Mouse (Mus musculus): ENCODE results near the gene Ppia. TPM values are rescaled to one million over a fixed set of nuclear protein-coding genes. Genes with fewer than 3 reads are reported as not detected.
A peak's percentile ranks its signal among the peaks of the same experiment; 100 is the strongest.

Gene Ppia
- polyA plus RNA-seq, 1 experiment from 2014 or later, result 5,401 TPM

- Histone ChIP-seq H3K4me2 (no peak overlapping the region), H3K9me3 (ENCODE audit: control insufficient read depth, low read length) (no peaks in the 10 kb centered on the region), H3K4me3 (ENCODE audit: low read depth, low read length) (no peak overlapping the region), H3K36me3 (ENCODE audit: control insufficient read depth, insufficient read depth, low read length) (peaks cover 10% of the 10 kb centered on the region; the same call in 1 of the 2 replicates), H3K4me1 (replicated peaks; ENCODE audit: control insufficient read depth, insufficient read depth, low read length) (no peaks in the 10 kb centered on the region), H3K27me3 (replicated peaks; ENCODE audit: control insufficient read depth, insufficient read depth, low read length) (no peaks in the 10 kb centered on the region), H3K27ac (ENCODE audit: low read depth, low read length) (no peak overlapping the region), H3K9ac (ENCODE audit: low read depth, low read length) (no peak overlapping the region)
- WGBS, result 83% methylated on average over 6 of the region's 6 CpGs
- ATAC-seq (replicated peaks; ENCODE audit: low FRiP score) (no peak), DNase-seq (ENCODE audit: low spot score) (no peak)
Measured at GRCm38 (mm10) chr11:6463159-6463837, 48.1 kb downstream of the Ppia start.

DNA sequence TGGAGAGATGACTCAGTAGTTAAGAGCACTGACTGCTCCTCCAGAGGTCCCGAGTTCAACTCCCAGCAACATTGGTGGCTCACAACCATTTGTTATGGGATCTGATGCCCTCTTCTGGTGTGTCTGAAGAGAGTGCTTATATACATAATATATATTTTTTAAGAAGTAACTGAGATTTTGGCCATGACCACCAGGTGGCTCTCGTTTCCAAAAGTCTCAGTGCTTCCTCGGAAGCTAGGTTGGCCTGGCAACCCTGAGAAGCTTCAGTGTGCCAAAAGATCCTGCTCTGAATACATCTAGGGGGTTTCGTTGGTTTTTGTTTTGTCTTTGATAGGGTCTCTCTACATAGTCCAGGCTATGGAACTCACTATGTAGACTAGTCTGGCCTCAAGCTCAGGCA lies 49.9 kb downstream of the Ppia start:
- no peak overlapping the region for H3K27ac ChIP-seq (ENCODE audit: low read depth, low read length)
- H3K27me3 ChIP-seq (replicated peaks; ENCODE audit: control insufficient read depth, insufficient read depth, low read length), result no peaks in the 10 kb centered on the region
- peaks cover 3% of the 10 kb centered on the region for H3K4me1 ChIP-seq (replicated peaks; ENCODE audit: control insufficient read depth, insufficient read depth, low read length)
- WGBS, result 28% methylated on average over 4 of the region's 4 CpGs
- H3K36me3 ChIP-seq (ENCODE audit: control insufficient read depth, insufficient read depth, low read length), result peaks cover 10% of the 10 kb centered on the region; the same call in 1 of the 2 replicates
- no peak overlapping the region for H3K9ac ChIP-seq (ENCODE audit: low read depth, low read length)
- ATAC-seq (replicated peaks; ENCODE audit: low FRiP score) (peak; percentile 45), DNase-seq (ENCODE audit: low spot score) (no peak)
- no peaks in the 10 kb centered on the region for H3K9me3 ChIP-seq (ENCODE audit: control insufficient read depth, low read length)
- H3K4me3 ChIP-seq (ENCODE audit: low read depth, low read length), result no peak overlapping the region
- no peak overlapping the region for H3K4me2 ChIP-seq

DNA sequence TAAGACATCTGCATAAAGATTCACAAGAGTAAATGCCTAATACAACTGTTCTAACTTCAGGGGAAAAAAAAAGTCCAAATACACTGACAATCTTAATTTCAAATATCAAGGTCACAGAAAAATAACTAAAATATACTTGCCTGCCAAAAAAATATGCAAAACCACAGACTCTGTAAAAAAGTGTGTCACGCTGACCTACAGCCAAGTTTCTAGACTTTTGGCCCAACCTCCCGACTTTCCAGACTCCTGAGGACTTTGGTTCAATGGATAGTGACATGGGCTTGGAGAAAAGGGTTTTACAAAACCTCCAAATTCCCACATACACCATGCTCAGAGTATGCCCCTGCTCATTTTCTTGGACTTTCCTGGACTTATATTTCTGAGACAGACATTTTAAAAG lies 53.3 kb downstream of the Ppia start:
- Histone ChIP-seq H3K27ac (ENCODE audit: low read depth, low read length) (no peak overlapping the region), H3K27me3 (replicated peaks; ENCODE audit: control insufficient read depth, insufficient read depth, low read length) (no peaks in the 10 kb centered on the region), H3K9me3 (ENCODE audit: control insufficient read depth, low read length) (no peaks in the 10 kb centered on the region), H3K36me3 (ENCODE audit: control insufficient read depth, insufficient read depth, low read length) (peaks cover 16% of the 10 kb centered on the region; the same call in 1 of the 2 replicates), H3K4me2 (no peak overlapping the region), H3K4me1 (replicated peaks; ENCODE audit: control insufficient read depth, insufficient read depth, low read length) (peaks cover 26% of the 10 kb centered on the region), H3K4me3 (ENCODE audit: low read depth, low read length) (no peak overlapping the region), H3K9ac (ENCODE audit: low read depth, low read length) (no peak overlapping the region)
- ATAC-seq (replicated peaks; ENCODE audit: low FRiP score) (no peak), DNase-seq (ENCODE audit: low spot score) (no peak)
- WGBS, result 88% methylated on average over 2 of the region's 2 CpGs

Small RNA genes within 50 kb of the gene (microRNA-seq; reads per million reads assigned to microRNA genes)
- not detected for gene Mir7651 (ENCODE audit: borderline number of aligned reads)

Other genes starting within 250 kb of the Ppia start
- 0.11 and 0.27 TPM in 2 replicates for gene A730071L15Rik, start 215.4 kb upstream of the Ppia start, polyA plus RNA-seq (2014; fragmentation: Nextera tagmentation; extraction: Ambion mirVana)
- 31.9 and 32.4 TPM in 2 replicates for gene Nudcd3, start 215.0 kb upstream of the Ppia start, polyA plus RNA-seq (2014; fragmentation: Nextera tagmentation; extraction: Ambion mirVana)
- 0.06 and 0.23 TPM in 2 replicates for gene Npc1l1, start 185.3 kb upstream of the Ppia start, polyA plus RNA-seq (2014; fragmentation: Nextera tagmentation; extraction: Ambion mirVana)
- gene Ddx56, start 147.7 kb upstream of the Ppia start, polyA plus RNA-seq (2014; fragmentation: Nextera tagmentation; extraction: Ambion mirVana), result 141 and 151 TPM in 2 replicates
- gene Tmed4, start 140.6 kb upstream of the Ppia start, polyA plus RNA-seq (2014; fragmentation: Nextera tagmentation; extraction: Ambion mirVana), result 76.2 and 78.8 TPM in 2 replicates
- gene Ogdh, start 123.8 kb upstream of the Ppia start, polyA plus RNA-seq (2014; fragmentation: Nextera tagmentation; extraction: Ambion mirVana), result 124 and 131 TPM in 2 replicates
- gene Zmiz2, start 26.4 kb upstream of the Ppia start, polyA plus RNA-seq (2014; fragmentation: Nextera tagmentation; extraction: Ambion mirVana), result 11.5 and 12.7 TPM in 2 replicates
- 242 and 254 TPM in 2 replicates for gene H2afv, start 29.0 kb downstream of the Ppia start, polyA plus RNA-seq (2014; fragmentation: Nextera tagmentation; extraction: Ambion mirVana)
- 13.2 and 13.7 TPM in 2 replicates for gene Purb, start 60.5 kb downstream of the Ppia start, polyA plus RNA-seq (2014; fragmentation: Nextera tagmentation; extraction: Ambion mirVana)
- gene Myo1g, start 105.5 kb downstream of the Ppia start, polyA plus RNA-seq (2014; fragmentation: Nextera tagmentation; extraction: Ambion mirVana), result 5.6 and 6.0 TPM in 2 replicates
- gene Ccm2, start 131.4 kb downstream of the Ppia start, polyA plus RNA-seq (2014; fragmentation: Nextera tagmentation; extraction: Ambion mirVana), result 74.5 and 82.1 TPM in 2 replicates
- 2.9 and 3.6 TPM in 2 replicates for gene Nacad, start 190.6 kb downstream of the Ppia start, polyA plus RNA-seq (2014; fragmentation: Nextera tagmentation; extraction: Ambion mirVana)
- 94.3 and 103 TPM in 2 replicates for gene Tbrg4, start 210.6 kb downstream of the Ppia start, polyA plus RNA-seq (2014; fragmentation: Nextera tagmentation; extraction: Ambion mirVana)
- gene Wap, start 223.2 kb downstream of the Ppia start, polyA plus RNA-seq (2014; fragmentation: Nextera tagmentation; extraction: Ambion mirVana), result not detected in 2 replicates
- gene Ramp3, start 243.1 kb downstream of the Ppia start, polyA plus RNA-seq (2014; fragmentation: Nextera tagmentation; extraction: Ambion mirVana), result 0.34 and 0.53 TPM in 2 replicates